Mouse (Mus musculus): ENCODE measurements at regions not wholly inside any gene's neighbourhood (a gene's known extent, or its start where the extent isn't known, plus 50 kb on each side); places are given as distances from the start of the nearest gene placed in this dataset.

DNA sequence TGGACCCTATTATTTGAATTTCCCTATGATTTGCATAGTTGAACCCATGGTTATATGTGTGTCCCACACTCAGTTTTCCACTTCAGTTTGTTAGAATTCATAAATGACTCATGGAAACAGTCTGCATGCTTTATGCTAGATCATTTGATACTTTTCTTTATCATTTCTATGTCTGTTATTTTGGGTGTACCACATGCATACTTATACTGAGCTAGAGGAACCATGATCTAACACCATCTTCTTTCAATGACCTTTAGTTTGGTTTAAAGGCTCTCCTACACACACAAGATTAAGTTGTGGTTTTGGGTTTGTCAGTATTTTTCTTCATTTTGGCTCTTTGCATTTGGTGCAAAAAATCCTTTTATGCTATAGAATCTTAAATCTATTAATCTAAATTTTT, 375.2 kb downstream of the Ets1 start:
- no peak for DNase-seq (ENCODE audit: low spot score)
- no peak overlapping the region for H3K4me3 ChIP-seq

DNA sequence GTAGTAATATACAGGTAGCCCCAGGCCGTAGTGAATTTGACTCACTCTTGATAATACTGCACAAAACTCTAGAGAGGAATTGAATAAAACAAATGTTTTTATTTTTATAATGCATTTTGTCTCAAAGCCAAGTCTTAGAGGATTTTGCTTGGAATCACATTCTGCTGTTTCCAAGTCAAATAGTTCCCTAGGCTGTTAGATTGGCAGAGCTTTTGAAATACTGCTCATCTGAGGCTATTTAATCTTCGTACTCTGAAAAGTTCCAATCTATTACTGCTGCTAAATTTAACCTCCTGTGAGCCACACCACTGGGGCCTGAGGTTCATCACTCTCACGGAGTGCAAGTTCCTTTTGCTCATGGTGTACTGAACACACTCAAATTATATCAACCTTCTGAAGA, 399.4 kb downstream of the Ets1 start:
- Histone ChIP-seq H3K4me3 (no peak overlapping the region), H3K4me1 (replicated peaks) (no peaks in the 10 kb centered on the region), H3K9me3 (no peaks in the 10 kb centered on the region), H3K27me3 (ENCODE audit: insufficient read depth, poor library complexity, severe bottlenecking) (no peaks in the 10 kb centered on the region), H3K27ac (no peak overlapping the region), H3K36me3 (no peaks in the 10 kb centered on the region)
- WGBS = 86% methylated on average over 3 of the region's 3 CpGs
- no peak for DNase-seq (ENCODE audit: low spot score)

More for the DNA sequence above, 375.2 kb downstream of the Ets1 start:
- Histone ChIP-seq H3K4me1 (replicated peaks) (no peaks in the 10 kb centered on the region), H3K27me3 (ENCODE audit: insufficient read depth, poor library complexity, severe bottlenecking) (no peaks in the 10 kb centered on the region), H3K9me3 (no peaks in the 10 kb centered on the region), H3K27ac (no peak overlapping the region), H3K36me3 (no peaks in the 10 kb centered on the region)

GRCm38 (mm10) chr9:33039221-33039790, 403.3 kb downstream of the Ets1 start:
- Histone ChIP-seq H3K4me1 (replicated peaks) (no peaks in the 10 kb centered on the region), H3K27me3 (ENCODE audit: insufficient read depth, poor library complexity, severe bottlenecking) (no peaks in the 10 kb centered on the region), H3K4me3 (no peak overlapping the region), H3K36me3 (no peaks in the 10 kb centered on the region), H3K9me3 (no peaks in the 10 kb centered on the region), H3K27ac (no peak overlapping the region)
- no peak for DNase-seq (ENCODE audit: low spot score)
- 77% methylated on average over 4 of the region's 4 CpGs for WGBS

DNA sequence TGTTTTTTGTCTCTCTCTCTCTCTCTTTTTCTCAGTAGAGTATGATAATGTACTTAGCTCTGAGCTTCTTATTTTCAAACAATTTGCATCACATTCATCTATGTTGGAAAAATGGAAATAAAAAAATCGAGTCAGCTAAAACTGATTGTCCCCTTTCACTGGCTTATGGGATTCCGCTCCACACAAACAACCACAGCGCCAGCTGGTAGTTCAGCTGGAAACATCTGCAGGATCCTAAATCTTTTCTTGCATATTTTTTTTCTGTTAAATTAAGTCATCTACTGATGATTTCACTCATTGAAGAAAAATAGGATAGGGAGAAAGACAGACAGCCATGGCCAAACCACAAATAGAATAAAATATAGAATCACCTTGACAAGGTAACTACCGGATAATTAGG, 414.8 kb downstream of the Ets1 start:
- 92% methylated on average over 4 of the region's 4 CpGs for WGBS
- H3K27me3 ChIP-seq (ENCODE audit: insufficient read depth, poor library complexity, severe bottlenecking) = no peaks in the 10 kb centered on the region

DNA sequence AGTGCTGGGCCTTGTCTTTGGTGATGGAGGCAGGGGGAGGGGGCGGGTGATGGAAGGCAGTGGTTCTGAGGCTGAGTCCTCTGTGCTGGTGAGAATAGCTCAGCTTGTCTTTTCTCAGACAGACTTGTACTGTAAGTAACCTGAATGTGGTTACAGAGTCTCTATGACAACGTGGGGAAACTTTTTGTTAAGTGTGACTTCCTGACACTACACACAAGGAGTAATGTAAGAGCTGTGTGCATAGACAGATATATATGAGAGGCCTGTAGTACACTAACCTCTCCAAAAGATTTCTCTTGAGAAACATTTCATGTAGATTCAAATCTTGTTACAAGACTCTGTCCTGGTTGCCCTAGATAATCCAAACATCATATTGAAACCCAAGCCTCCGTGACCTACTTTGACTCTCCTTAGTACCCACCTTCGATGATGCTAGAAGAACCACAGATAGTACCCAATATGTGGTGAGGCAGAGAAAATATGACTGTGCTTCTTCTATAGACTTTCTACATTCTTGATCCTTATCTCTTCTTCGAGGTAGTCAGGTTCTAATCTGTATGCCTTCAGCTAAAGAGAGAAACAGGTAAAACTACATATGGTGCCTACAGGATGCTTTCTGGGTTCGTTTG, 424.7 kb downstream of the Ets1 start:
- H3K27me3 ChIP-seq (ENCODE audit: insufficient read depth, poor library complexity, severe bottlenecking) = peaks cover 62% of the 10 kb centered on the region
- no peak for DNase-seq (ENCODE audit: low spot score)
- H3K4me1 ChIP-seq (replicated peaks) = peaks cover 15% of the 10 kb centered on the region
- H3K9me3 ChIP-seq = no peaks in the 10 kb centered on the region
- H3K4me3 ChIP-seq = no peak overlapping the region
- no peak overlapping the region for H3K27ac ChIP-seq
- WGBS = 84% methylated on average over 6 of the region's 6 CpGs
- H3K36me3 ChIP-seq = no peaks in the 10 kb centered on the region

More for the DNA sequence above, 414.8 kb downstream of the Ets1 start:
- Histone ChIP-seq H3K27ac (no peak overlapping the region), H3K4me1 (replicated peaks) (no peaks in the 10 kb centered on the region), H3K9me3 (no peaks in the 10 kb centered on the region), H3K4me3 (no peak overlapping the region), H3K36me3 (no peaks in the 10 kb centered on the region)
- DNase-seq (ENCODE audit: low spot score) = no peak

DNA sequence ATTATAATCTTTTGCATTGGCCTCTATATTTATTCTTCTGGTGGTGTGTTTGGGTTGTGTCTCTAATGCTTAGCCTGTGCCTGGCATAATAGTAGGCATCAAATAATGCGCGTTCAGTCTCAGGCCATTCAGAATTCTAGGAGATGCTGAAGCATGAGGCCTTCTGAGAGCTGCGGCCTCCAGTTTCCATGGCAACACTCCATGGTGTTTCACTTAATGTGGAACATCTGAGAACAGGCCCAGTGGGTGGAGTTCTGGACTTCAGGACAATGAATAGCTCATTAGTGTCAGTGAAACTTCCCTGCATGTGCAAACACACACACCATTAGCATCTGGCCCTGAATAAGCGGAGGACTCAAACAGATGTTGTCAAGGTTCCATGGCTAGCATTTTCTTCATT, 426.5 kb downstream of the Ets1 start:
- Histone ChIP-seq H3K4me1 (replicated peaks) (peaks cover 15% of the 10 kb centered on the region), H3K27me3 (ENCODE audit: insufficient read depth, poor library complexity, severe bottlenecking) (peaks cover 71% of the 10 kb centered on the region)
- 20% methylated on average over 4 of the region's 4 CpGs for WGBS

GRCm38 (mm10) chr9:33065331-33065730, 429.3 kb downstream of the Ets1 start:
- Histone ChIP-seq H3K27me3 (ENCODE audit: insufficient read depth, poor library complexity, severe bottlenecking) (peaks cover 60% of the 10 kb centered on the region), H3K27ac (no peak overlapping the region), H3K4me3 (no peak overlapping the region), H3K9me3 (no peaks in the 10 kb centered on the region), H3K36me3 (no peaks in the 10 kb centered on the region), H3K4me1 (replicated peaks) (peaks cover 15% of the 10 kb centered on the region)
- no peak for DNase-seq (ENCODE audit: low spot score)
- 88% methylated on average over 3 of the region's 3 CpGs for WGBS

More for the DNA sequence above, 426.5 kb downstream of the Ets1 start:
- Histone ChIP-seq H3K4me3 (no peak overlapping the region), H3K9me3 (no peaks in the 10 kb centered on the region), H3K27ac (no peak overlapping the region), H3K36me3 (no peaks in the 10 kb centered on the region)
- DNase-seq (ENCODE audit: low spot score) = peak; percentile 77

DNA sequence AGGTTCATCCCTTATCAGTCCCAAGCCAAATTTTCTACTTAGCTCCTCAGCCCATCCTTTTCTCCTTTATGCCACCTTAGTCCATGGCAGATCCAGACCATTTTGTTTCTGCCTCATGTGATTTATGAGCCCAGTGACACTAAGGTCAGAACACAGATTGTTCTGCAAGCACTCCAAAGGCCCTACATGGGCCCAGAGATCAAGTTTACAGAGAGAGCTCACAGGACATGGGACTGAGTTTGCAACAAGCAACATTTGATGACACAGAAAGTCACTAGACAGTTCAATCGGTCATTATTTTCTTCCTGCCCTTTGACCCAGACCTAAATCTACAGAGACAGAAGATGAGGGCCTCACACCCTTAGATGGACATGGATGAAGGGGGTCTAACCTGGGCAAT, 431.5 kb downstream of the Ets1 start:
- WGBS = 92% methylated on average over 1 of the region's 1 CpGs
- no peak overlapping the region for H3K27ac ChIP-seq
- H3K9me3 ChIP-seq = no peaks in the 10 kb centered on the region
- H3K4me3 ChIP-seq = no peak overlapping the region
- no peak for DNase-seq (ENCODE audit: low spot score)
- no peaks in the 10 kb centered on the region for H3K36me3 ChIP-seq
- H3K4me1 ChIP-seq (replicated peaks) = peaks cover 8% of the 10 kb centered on the region
- peaks cover 41% of the 10 kb centered on the region for H3K27me3 ChIP-seq (ENCODE audit: insufficient read depth, poor library complexity, severe bottlenecking)

DNA sequence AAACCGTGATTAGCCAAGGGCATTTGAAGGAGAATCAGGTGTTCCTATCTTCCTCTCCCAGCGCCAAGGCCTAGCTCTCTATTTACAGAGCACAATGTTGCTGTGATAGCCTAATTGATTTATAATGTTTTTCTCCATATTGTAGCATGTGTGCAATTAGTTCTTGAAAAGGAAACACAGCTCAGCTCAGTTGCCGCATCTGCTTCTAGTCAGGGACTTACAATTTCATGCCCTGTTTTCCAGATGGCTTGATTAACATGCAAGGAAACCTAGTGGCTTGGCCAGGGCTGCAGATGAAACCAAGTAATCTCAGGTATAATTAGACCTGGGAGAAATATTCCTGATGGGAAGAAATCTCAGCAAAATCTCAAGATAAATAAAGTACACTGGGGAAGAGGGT, 434.1 kb downstream of the Ets1 start:
- 75% methylated on average over 3 of the region's 3 CpGs for WGBS
- H3K4me1 ChIP-seq (replicated peaks) = no peaks in the 10 kb centered on the region
- H3K4me3 ChIP-seq = no peak overlapping the region
- H3K36me3 ChIP-seq = no peaks in the 10 kb centered on the region
- peaks cover 22% of the 10 kb centered on the region for H3K27me3 ChIP-seq (ENCODE audit: insufficient read depth, poor library complexity, severe bottlenecking)
- 0 out of 2 replicates have a peak, but pooled peaks cover 6% of the 10 kb centered on the region for H3K9me3 ChIP-seq
- H3K27ac ChIP-seq = no peak overlapping the region
- DNase-seq (ENCODE audit: low spot score) = no peak

GRCm38 (mm10) chr9:33080271-33080670, 444.2 kb downstream of the Ets1 start:
- H3K4me3 ChIP-seq = no peak overlapping the region
- H3K36me3 ChIP-seq = no peaks in the 10 kb centered on the region
- no peak for DNase-seq (ENCODE audit: low spot score)
- H3K4me1 ChIP-seq (replicated peaks) = peaks cover 3% of the 10 kb centered on the region; the same call in 1 of the 2 replicates
- no peaks in the 10 kb centered on the region for H3K9me3 ChIP-seq
- WGBS = 77% methylated on average over 3 of the region's 3 CpGs
- H3K27me3 ChIP-seq (ENCODE audit: insufficient read depth, poor library complexity, severe bottlenecking) = no peaks in the 10 kb centered on the region
- no peak overlapping the region for H3K27ac ChIP-seq

GRCm38 (mm10) chr9:33080774-33081173, 444.8 kb downstream of the Ets1 start:
- Histone ChIP-seq H3K36me3 (no peaks in the 10 kb centered on the region), H3K4me3 (no peak overlapping the region), H3K27me3 (ENCODE audit: insufficient read depth, poor library complexity, severe bottlenecking) (no peaks in the 10 kb centered on the region), H3K27ac (no peak overlapping the region), H3K4me1 (replicated peaks) (peaks cover 3% of the 10 kb centered on the region; the same call in 1 of the 2 replicates), H3K9me3 (no peaks in the 10 kb centered on the region)
- 63% methylated on average over 6 of the region's 6 CpGs for WGBS
- peak; percentile 7 for DNase-seq (ENCODE audit: low spot score)

DNA sequence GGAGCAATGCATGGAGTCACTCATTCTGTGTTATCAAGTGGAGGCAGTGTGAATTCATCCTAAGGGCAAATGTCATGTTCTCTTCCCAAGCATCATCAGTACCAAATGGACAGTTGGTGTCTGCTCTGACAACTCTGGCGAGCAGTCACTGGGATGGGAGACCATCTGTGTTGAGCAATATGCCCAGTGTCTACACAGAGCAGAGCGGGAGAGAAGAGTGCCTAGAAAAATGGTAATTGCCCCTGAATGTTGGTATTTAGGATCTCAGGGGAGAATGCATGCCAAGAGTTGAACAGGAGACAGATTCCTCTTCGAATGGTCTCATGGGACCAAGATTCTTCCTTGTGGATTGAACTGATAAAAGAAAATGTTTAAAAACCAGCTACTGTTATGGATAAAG, 454.0 kb downstream of the Ets1 start:
- Histone ChIP-seq H3K9me3 (no peaks in the 10 kb centered on the region), H3K27me3 (ENCODE audit: insufficient read depth, poor library complexity, severe bottlenecking) (no peaks in the 10 kb centered on the region), H3K4me1 (replicated peaks) (no peaks in the 10 kb centered on the region), H3K27ac (no peak overlapping the region), H3K36me3 (no peaks in the 10 kb centered on the region), H3K4me3 (no peak overlapping the region)
- no peak for DNase-seq (ENCODE audit: low spot score)
- 78% methylated on average over 3 of the region's 3 CpGs for WGBS

- H3K27ac ChIP-seq = no peak overlapping the region
- 77% methylated on average over 3 of the region's 3 CpGs for WGBS
- H3K27me3 ChIP-seq (ENCODE audit: insufficient read depth, poor library complexity, severe bottlenecking) = no peaks in the 10 kb centered on the region
- DNase-seq (ENCODE audit: low spot score) = no peak
- H3K4me1 ChIP-seq (replicated peaks) = no peaks in the 10 kb centered on the region
- H3K9me3 ChIP-seq = no peaks in the 10 kb centered on the region
- no peak overlapping the region for H3K4me3 ChIP-seq
- H3K36me3 ChIP-seq = no peaks in the 10 kb centered on the region
These were observed 455.6 kb downstream of the Ets1 start for GRCm38 (mm10) chr9:33091664-33092063.

DNA sequence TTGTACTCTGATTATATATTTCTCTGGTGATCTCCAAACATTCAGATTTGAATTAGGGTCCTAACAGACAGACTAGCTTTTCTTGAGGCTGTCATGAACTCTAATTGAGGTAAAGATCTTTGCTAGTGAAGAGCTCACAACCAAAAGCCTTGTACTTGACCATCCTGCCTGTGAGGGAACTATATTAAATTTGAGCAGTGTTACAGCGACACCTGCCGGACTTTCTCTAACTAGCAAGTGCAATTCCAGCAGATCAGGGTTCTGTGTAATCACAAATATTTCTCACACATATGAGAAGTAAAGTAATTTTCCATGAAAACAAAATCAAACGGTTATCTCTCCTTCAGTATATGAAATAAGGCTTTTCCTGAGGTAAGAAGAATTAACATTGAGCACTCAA, 459.6 kb downstream of the Ets1 start:
- peak; percentile 68 for DNase-seq (ENCODE audit: low spot score)
- 2% methylated on average over 3 of the region's 3 CpGs for WGBS
- H3K4me3 ChIP-seq = no peak overlapping the region
- H3K36me3 ChIP-seq = no peaks in the 10 kb centered on the region
- no peak overlapping the region for H3K27ac ChIP-seq
- no peaks in the 10 kb centered on the region for H3K9me3 ChIP-seq
- H3K4me1 ChIP-seq (replicated peaks) = no peaks in the 10 kb centered on the region
- no peaks in the 10 kb centered on the region for H3K27me3 ChIP-seq (ENCODE audit: insufficient read depth, poor library complexity, severe bottlenecking)

Data from hindbrain, embryonic 10.5 days (tissue).